Mouse (Mus musculus): ENCODE measurements around the gene Gipc1. TPM values are rescaled to one million over a fixed set of nuclear protein-coding genes. Genes with fewer than 3 reads are reported as not detected.

Gipc1 gene
- polyA plus RNA-seq (2021; fragmentation: Nextera tagmentation) = 91.1 and 100 TPM in 2 replicates
- long read RNA-seq, experiment 1, transcript Gipc1-201 (7 exons, 1,522 nt) = major isoform, 189 of 238 reads
- long read RNA-seq, experiment 1, partial matches to known transcripts = 42 of 238 reads
- long read RNA-seq, experiment 1, other reads (novel, unspliced or antisense) = 7 of 238 reads
- long read RNA-seq, experiment 2, transcript Gipc1-201 (7 exons, 1,522 nt) = major isoform, 440 of 477 reads
- long read RNA-seq, experiment 2, partial matches to known transcripts = 22 of 477 reads
- long read RNA-seq, experiment 2, other reads (novel, unspliced or antisense) = 15 of 477 reads

GRCm38 (mm10) chr8:83652030-83652743 is at the start of gene Gipc1:
Gipc1 (plus strand) TSS chr8:83652677.

GRCm38 (mm10) chr8:83607661-83608397 is 44.6 kb upstream of the Gipc1 start, which contains the start of the genes Tecr and Dnajb1:
Tecr (minus strand) TSS chr8:83607971.
Dnajb1 (plus strand) TSS chr8:83608193.

GRCm38 (mm10) chr8:83665969-83666865 is 13.7 kb downstream of the Gipc1 start, which contains the start of gene Ptger1:
Ptger1 (plus strand) TSS chr8:83666678.

GRCm38 (mm10) chr8:83698661-83699453 is 46.4 kb downstream of the Gipc1 start, which contains the start of gene Pkn1:
Pkn1 (minus strand) TSS chr8:83699179.

Other genes with a start within 250 kb of the Gipc1 start
- gene Scoc, start 194.3 kb upstream of the Gipc1 start, polyA plus RNA-seq (2021; fragmentation: Nextera tagmentation) = 429 and 455 TPM in 2 replicates
- gene Olfr370, start 116.9 kb upstream of the Gipc1 start, polyA plus RNA-seq (2021; fragmentation: Nextera tagmentation) = not detected in 2 replicates
- gene Ndufb7, start 86.0 kb upstream of the Gipc1 start, polyA plus RNA-seq (2021; fragmentation: Nextera tagmentation) = 527 and 627 TPM in 2 replicates
- 1,403 and 1,488 TPM in 2 replicates for gene Tecr, start 44.7 kb upstream of the Gipc1 start, polyA plus RNA-seq (2021; fragmentation: Nextera tagmentation)
- gene Dnajb1, start 44.5 kb upstream of the Gipc1 start, polyA plus RNA-seq (2021; fragmentation: Nextera tagmentation) = 35.0 and 40.0 TPM in 2 replicates
- 0.21 and 0.26 TPM in 2 replicates for gene Ptger1, start 14.0 kb downstream of the Gipc1 start, polyA plus RNA-seq (2021; fragmentation: Nextera tagmentation)
- gene Pkn1, start 46.5 kb downstream of the Gipc1 start, polyA plus RNA-seq (2021; fragmentation: Nextera tagmentation) = 3.0 and 4.8 TPM in 2 replicates
- gene Ddx39, start 62.5 kb downstream of the Gipc1 start, polyA plus RNA-seq (2021; fragmentation: Nextera tagmentation) = 20.6 TPM in 2 replicates
- gene Adgre5, start 88.6 kb downstream of the Gipc1 start, polyA plus RNA-seq (2021; fragmentation: Nextera tagmentation) = 3.6 and 4.5 TPM in 2 replicates
- gene Adgrl1, start 247.4 kb downstream of the Gipc1 start, polyA plus RNA-seq (2021; fragmentation: Nextera tagmentation) = 16.6 and 20.0 TPM in 2 replicates

Measured in layer of hippocampus, adult 6 months (tissue).